Mouse (Mus musculus) kidney, embryonic 14.5 days (tissue): ENCODE measurements around the gene Clock. TPM values are rescaled to one million over a fixed set of nuclear protein-coding genes. Genes with fewer than 3 reads are reported as not detected.

Source experiments
- ATAC-seq: fragments of 200-750 bp; cut with Nextera tagmentation; 2 replicates; pipeline ENCODE4 v1.8.0; 2017; ENCODE audit warnings: moderate number of reproducible peaks, mild to moderate bottlenecking, moderate TSS enrichment, moderate library complexity; ENCODE audit not compliant: low FRiP score, low TSS enrichment
- H3K27ac ChIP-seq: fragments of 300-500 bp; sonication (generic); 2 replicates; pipeline ENCODE4 v1.5.1; 2014; ENCODE audit warnings: low read depth, mild to moderate bottlenecking, low read length, moderate library complexity, mixed read lengths
- H3K27me3 ChIP-seq: fragments of 300-500 bp; sonication (generic); 2 replicates; pipeline ENCODE4 v1.6.1; 2014; ENCODE audit warnings: mild to moderate bottlenecking, low read length; ENCODE audit not compliant: control insufficient read depth, insufficient read depth
- H3K36me3 ChIP-seq: fragments of 300-500 bp; sonication (generic); 2 replicates; pipeline ENCODE4 v1.6.1; 2014; ENCODE audit warnings: low read length, mixed read lengths; ENCODE audit not compliant: control insufficient read depth, insufficient read depth
- H3K4me1 ChIP-seq: fragments of 300-500 bp; sonication (generic); 2 replicates; pipeline ENCODE4 v1.6.1; 2014; ENCODE audit warnings: low read length, mixed read lengths; ENCODE audit not compliant: control insufficient read depth, insufficient read depth
- H3K4me2 ChIP-seq: fragments of 300-500 bp; sonication (generic); replicated peaks from 2 replicates; pipeline ENCODE4 v1.6.1; 2014; ENCODE audit warnings: low read depth, mild to moderate bottlenecking, low read length
- H3K4me3 ChIP-seq: fragments of 300-500 bp; sonication (generic); 2 replicates; pipeline ENCODE4 v1.5.1; 2014; ENCODE audit warnings: mild to moderate bottlenecking, low read length
- H3K9ac ChIP-seq: fragments of 300-500 bp; sonication (generic); 2 replicates; pipeline ENCODE4 v1.6.1; 2014; ENCODE audit warnings: low read depth, mild to moderate bottlenecking, low read length, moderate library complexity
- H3K9me3 ChIP-seq: fragments of 300-500 bp; sonication (generic); 2 replicates; pipeline ENCODE4 v1.6.1; 2016; ENCODE audit warnings: low read length; ENCODE audit not compliant: control insufficient read depth
- WGBS: fragments of 180-500 bp; shearing (Covaris S2); extraction: QIAGEN DNeasy Blood & Tissue Kit; methylation state at CpG from one replicate; pipeline ENCODE4 v1.1.7; 2014; 5-methylcytosine and 5-hydroxymethylcytosine counted together
- polyA plus RNA-seq: library from polyadenylated mRNA; unstranded; fragments of >200 nt; fragmentation: Nextera tagmentation; extraction: Ambion mirVana; gene quantifications from 2 replicates; pipeline ENCODE4 v1.2.1, GENCODE M21; 2014

Clock gene
- polyA plus RNA-seq, 1 experiment from 2014 or later = 15.5 TPM

DNA sequence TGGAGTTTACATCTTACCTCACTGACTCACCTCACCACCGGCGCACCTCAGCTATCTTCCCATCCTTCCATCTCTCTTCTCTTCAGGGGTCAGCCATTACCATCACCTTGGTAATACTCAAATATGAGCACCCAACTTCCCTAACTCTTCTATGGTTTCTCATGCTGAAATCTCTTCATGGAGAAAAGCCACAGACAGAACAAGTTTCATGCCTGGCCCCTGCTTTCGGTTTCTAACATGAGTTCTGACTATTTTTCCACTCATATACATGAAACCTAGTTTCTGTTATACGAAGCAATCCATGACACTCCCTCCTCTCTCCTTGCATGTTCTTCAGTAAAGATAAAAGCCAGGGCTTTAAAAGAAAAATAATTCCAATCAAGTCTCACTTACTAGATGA lies 60.7 kb downstream of the Clock start:
- Histone ChIP-seq H3K27ac (no peak overlapping the region), H3K36me3 (peaks cover 25% of the 10 kb centered on the region; the same call in 1 of the 2 replicates), H3K4me1 (no peaks in the 10 kb centered on the region), H3K9ac (no peak overlapping the region), H3K27me3 (no peaks in the 10 kb centered on the region), H3K4me3 (no peak overlapping the region), H3K9me3 (no peaks in the 10 kb centered on the region), H3K4me2 (no peak overlapping the region)
- 94% methylated on average over 4 of the region's 4 CpGs for WGBS
- ATAC-seq = no peak

- Histone ChIP-seq H3K27me3 (no peaks in the 10 kb centered on the region), H3K9ac (no peak overlapping the region), H3K4me2 (no peak overlapping the region), H3K9me3 (no peaks in the 10 kb centered on the region), H3K27ac (no peak overlapping the region), H3K4me1 (no peaks in the 10 kb centered on the region), H3K4me3 (no peak overlapping the region), H3K36me3 (peaks cover 25% of the 10 kb centered on the region; the same call in 1 of the 2 replicates)
- 82% methylated on average over 3 of the region's 3 CpGs for WGBS
- no peak for ATAC-seq
Observed at GRCm38 (mm10) chr5:76243274-76243673, 61.3 kb downstream of the Clock start.

GRCm38 (mm10) chr5:76231171-76231855 lies 73.3 kb downstream of the Clock start:
- Histone ChIP-seq H3K4me1 (no peaks in the 10 kb centered on the region), H3K27ac (no peak overlapping the region), H3K27me3 (no peaks in the 10 kb centered on the region), H3K4me3 (no peak overlapping the region), H3K36me3 (peaks cover 46% of the 10 kb centered on the region), H3K9ac (no peak overlapping the region), H3K4me2 (no peak overlapping the region), H3K9me3 (no peaks in the 10 kb centered on the region)
- ATAC-seq = no peak
- WGBS = 93% methylated on average over 13 of the region's 13 CpGs

- Histone ChIP-seq H3K4me1 (no peaks in the 10 kb centered on the region), H3K9ac (no peak overlapping the region), H3K27me3 (no peaks in the 10 kb centered on the region), H3K4me3 (no peak overlapping the region), H3K27ac (no peak overlapping the region), H3K4me2 (no peak overlapping the region), H3K9me3 (no peaks in the 10 kb centered on the region), H3K36me3 (peaks cover 21% of the 10 kb centered on the region; the same call in 1 of the 2 replicates)
- ATAC-seq = no peak
- 76% methylated on average over 6 of the region's 6 CpGs for WGBS
Observed at GRCm38 (mm10) chr5:76216691-76217090, 87.9 kb downstream of the Clock start.

- H3K9ac ChIP-seq = no peak overlapping the region
- no peaks in the 10 kb centered on the region for H3K9me3 ChIP-seq
- no peak overlapping the region for H3K27ac ChIP-seq
- no peaks in the 10 kb centered on the region for H3K27me3 ChIP-seq
- H3K4me2 ChIP-seq = no peak overlapping the region
- H3K36me3 ChIP-seq = peaks cover 86% of the 10 kb centered on the region
- no peak for ATAC-seq
- H3K4me3 ChIP-seq = no peak overlapping the region
- no peaks in the 10 kb centered on the region for H3K4me1 ChIP-seq
- 91% methylated on average over 5 of the region's 5 CpGs for WGBS
Observed at GRCm38 (mm10) chr5:76208066-76208465, 96.5 kb downstream of the Clock start.

GRCm38 (mm10) chr5:76205886-76206285 lies 98.7 kb downstream of the Clock start:
- no peaks in the 10 kb centered on the region for H3K9me3 ChIP-seq
- ATAC-seq = no peak
- no peak overlapping the region for H3K9ac ChIP-seq
- WGBS = 85% methylated on average over 2 of the region's 2 CpGs
- no peaks in the 10 kb centered on the region for H3K27me3 ChIP-seq
- no peak overlapping the region for H3K4me2 ChIP-seq
- no peak overlapping the region for H3K27ac ChIP-seq
- H3K4me1 ChIP-seq = no peaks in the 10 kb centered on the region
- H3K36me3 ChIP-seq = peaks cover 87% of the 10 kb centered on the region
- no peak overlapping the region for H3K4me3 ChIP-seq

GRCm38 (mm10) chr5:76203171-76203570 lies 101.4 kb downstream of the Clock start:
- WGBS = 97% methylated on average over 3 of the region's 3 CpGs
- Histone ChIP-seq H3K9ac (no peak overlapping the region), H3K27me3 (no peaks in the 10 kb centered on the region), H3K4me1 (no peaks in the 10 kb centered on the region), H3K4me2 (no peak overlapping the region), H3K27ac (no peak overlapping the region), H3K9me3 (no peaks in the 10 kb centered on the region), H3K36me3 (peaks cover 83% of the 10 kb centered on the region), H3K4me3 (no peak overlapping the region)
- no peak for ATAC-seq

DNA sequence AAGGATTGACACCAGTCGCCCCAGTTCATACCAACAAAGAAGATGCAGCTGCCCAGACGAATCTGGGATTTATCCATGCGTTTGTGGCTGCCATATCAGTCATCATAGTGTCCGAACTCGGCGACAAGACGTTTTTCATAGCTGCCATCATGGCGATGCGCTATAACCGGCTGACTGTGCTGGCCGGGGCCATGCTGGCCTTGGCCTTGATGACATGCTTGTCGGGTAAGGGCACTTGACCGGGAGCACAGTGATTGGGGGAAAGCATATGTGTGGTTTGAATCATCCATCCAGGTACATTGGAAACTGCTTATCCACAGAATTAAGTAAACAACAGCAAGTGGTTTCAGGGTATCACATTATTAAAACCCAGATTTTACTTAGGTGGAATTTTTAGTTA lies 105.2 kb downstream of the Clock start:
- no peaks in the 10 kb centered on the region for H3K27me3 ChIP-seq
- WGBS = 92% methylated on average over 13 of the region's 13 CpGs
- no peaks in the 10 kb centered on the region for H3K4me1 ChIP-seq
- peaks cover 53% of the 10 kb centered on the region for H3K36me3 ChIP-seq
- ATAC-seq = no peak
- H3K9ac ChIP-seq = no peak overlapping the region
- no peak overlapping the region for H3K27ac ChIP-seq
- H3K4me3 ChIP-seq = no peak overlapping the region
- H3K4me2 ChIP-seq = no peak overlapping the region
- no peaks in the 10 kb centered on the region for H3K9me3 ChIP-seq

DNA sequence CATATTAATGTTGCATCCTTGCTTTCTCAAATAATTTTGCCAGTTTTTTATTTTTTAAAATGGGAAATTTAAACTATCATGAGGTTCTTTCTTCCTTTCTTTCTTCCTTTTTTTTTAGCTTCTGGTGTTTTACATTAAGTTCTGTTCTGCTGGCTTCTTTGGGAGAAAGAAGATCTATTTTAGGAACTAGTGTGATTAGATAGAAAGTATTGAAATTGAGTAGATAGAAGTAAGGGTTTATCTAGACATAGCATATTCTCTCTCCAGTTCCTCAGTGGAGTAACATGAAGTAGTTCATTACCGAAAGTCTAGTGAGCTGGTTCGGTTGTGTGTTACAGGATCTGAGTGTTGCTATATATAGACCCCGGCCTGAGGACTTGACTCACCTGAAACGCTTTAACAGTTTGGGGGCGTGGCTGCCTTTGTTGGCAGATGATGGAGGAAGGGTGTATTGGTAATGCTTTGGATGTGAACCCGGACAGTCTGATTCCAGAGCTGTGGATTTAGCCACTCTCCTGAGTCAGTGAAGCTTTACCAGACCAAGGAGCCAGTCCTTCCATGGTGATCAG lies 110.1 kb downstream of the Clock start:
- peaks cover 18% of the 10 kb centered on the region; the same call in 1 of the 2 replicates for H3K36me3 ChIP-seq
- no peak for ATAC-seq
- 76% methylated on average over 6 of the region's 6 CpGs for WGBS
- H3K4me3 ChIP-seq = no peak overlapping the region
- no peak overlapping the region for H3K9ac ChIP-seq
- H3K27me3 ChIP-seq = no peaks in the 10 kb centered on the region
- no peaks in the 10 kb centered on the region for H3K4me1 ChIP-seq
- no peaks in the 10 kb centered on the region for H3K9me3 ChIP-seq
- no peak overlapping the region for H3K27ac ChIP-seq
- H3K4me2 ChIP-seq = no peak overlapping the region
